Mouse (Mus musculus) stomach, embryonic 14.5 days (tissue): Measurements from ENCODE around the gene Dysf. TPM values are rescaled to one million over a fixed set of nuclear protein-coding genes. Genes with fewer than 3 reads are reported as not detected.
A peak's percentile ranks its signal among the peaks of the same experiment; 100 is the strongest.

Source experiments
- ATAC-seq: fragments of 200-750 bp; cut with Nextera tagmentation; 2 replicates; pipeline ENCODE4 v1.8.0; 2017; ENCODE audit warnings: low read depth, moderate TSS enrichment; ENCODE audit not compliant: insufficient number of reproducible peaks, insufficient read depth, low FRiP score
- H3K27ac ChIP-seq: fragments of 300-500 bp; sonication (generic); 2 replicates; pipeline ENCODE4 v1.5.1; 2014; ENCODE audit warnings: mild to moderate bottlenecking, low read length, moderate library complexity, mixed read lengths
- H3K27me3 ChIP-seq: fragments of 300-500 bp; sonication (generic); 2 replicates; pipeline ENCODE4 v1.6.1; 2014; ENCODE audit warnings: low read length, control low read depth, mixed read lengths; ENCODE audit not compliant: control insufficient read depth, insufficient read depth
- H3K36me3 ChIP-seq: fragments of 300-500 bp; sonication (generic); 2 replicates; pipeline ENCODE4 v1.6.1; 2014; ENCODE audit warnings: mild to moderate bottlenecking, control low read depth, low read length, moderate library complexity, mixed read lengths; ENCODE audit not compliant: control insufficient read depth, insufficient read depth
- H3K4me1 ChIP-seq: fragments of 300-500 bp; sonication (generic); 2 replicates; pipeline ENCODE4 v1.6.1; 2014; ENCODE audit warnings: low read length, control low read depth, mixed read lengths; ENCODE audit not compliant: control insufficient read depth, insufficient read depth
- H3K4me2 ChIP-seq: fragments of 300-500 bp; sonication (generic); replicated peaks from 2 replicates; pipeline ENCODE4 v1.6.1; 2014; ENCODE audit warnings: low read depth, low read length, control low read depth
- H3K4me3 ChIP-seq: fragments of 300-500 bp; sonication (generic); 2 replicates; pipeline ENCODE4 v1.5.1; 2014; ENCODE audit warnings: low read depth, low read length, control low read depth
- H3K9ac ChIP-seq: fragments of 300-500 bp; sonication (generic); replicated peaks from 2 replicates; pipeline ENCODE4 v1.6.1; 2014; ENCODE audit warnings: low read depth, mild to moderate bottlenecking, control low read depth, low read length, moderate library complexity, mixed read lengths
- H3K9me3 ChIP-seq: fragments of 300-500 bp; sonication (generic); 2 replicates; pipeline ENCODE4 v1.6.1; 2016; ENCODE audit warnings: low read depth, low read length, control low read depth; ENCODE audit not compliant: control insufficient read depth
- WGBS: fragments of 180-500 bp; shearing (Covaris S2); extraction: QIAGEN DNeasy Blood & Tissue Kit; methylation state at CpG from one replicate; pipeline ENCODE4 v1.1.7; 2014; 5-methylcytosine and 5-hydroxymethylcytosine counted together
- polyA plus RNA-seq: library from polyadenylated mRNA; unstranded; fragments of >200 nt; fragmentation: Nextera tagmentation; extraction: Ambion mirVana; gene quantifications from 2 replicates; pipeline ENCODE4 v1.2.1, GENCODE M21; 2014

Dysf gene
- 11.2 and 12.4 TPM in 2 replicates for polyA plus RNA-seq

DNA sequence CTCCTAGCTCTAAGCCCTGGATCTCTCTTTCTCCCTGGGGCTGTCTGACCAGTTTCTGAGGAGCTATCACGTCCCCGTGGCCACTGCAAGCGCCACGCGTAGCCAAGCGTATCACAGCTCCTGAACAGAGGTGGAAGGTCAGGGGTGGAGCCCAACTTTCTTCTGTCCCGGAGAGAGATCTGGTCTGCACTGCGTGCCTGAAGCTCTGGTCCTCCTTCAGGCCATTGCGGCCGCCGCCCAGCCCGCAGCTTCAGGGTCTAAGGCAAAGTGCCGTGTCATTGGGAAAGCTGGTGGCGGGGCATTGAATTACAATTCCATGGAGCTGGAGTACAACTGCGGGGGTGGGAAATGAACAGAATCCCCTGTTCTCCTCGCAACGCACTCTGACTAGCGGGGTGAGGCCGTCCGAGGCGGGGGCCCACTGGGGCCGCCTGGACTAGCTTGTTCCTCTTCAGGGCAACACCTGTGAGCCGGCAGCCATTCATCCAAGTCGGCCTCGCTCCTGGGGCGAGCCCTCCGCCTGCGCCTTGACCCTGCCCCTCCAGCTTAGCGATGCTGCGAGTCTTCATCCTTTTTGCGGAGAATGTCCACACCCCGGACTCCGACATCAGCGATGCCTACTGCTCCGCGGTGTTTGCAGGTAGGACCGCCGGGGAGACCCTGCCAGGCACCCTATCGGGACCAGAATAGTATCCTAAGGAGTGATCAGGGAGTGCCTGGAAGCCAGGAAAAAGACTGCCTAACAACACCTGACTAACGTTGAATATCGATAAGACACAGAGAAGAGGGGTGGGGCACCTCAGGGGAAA, at the start of gene Dysf:
TSS of gene Dysf (plus strand) at position 228 of the 809 bp plus-strand sequence.
- Histone ChIP-seq H3K27me3 (no peaks in the 10 kb centered on the region), H3K4me3 (peak within 1 kb of the TSS; percentile 32), H3K27ac (no peak within 1 kb of the TSS), H3K36me3 (no peaks in the 10 kb centered on the region), H3K9ac (no peak within 1 kb of the TSS), H3K4me1 (peaks cover 24% of the 10 kb centered on the region), H3K9me3 (no peaks in the 10 kb centered on the region), H3K4me2 (peak within 1 kb of the TSS; percentile 67)
- 1% methylated on average over 41 of the region's 41 CpGs for WGBS
- ATAC-seq = peak; percentile 43; the same call in 1 of the 2 replicates

DNA sequence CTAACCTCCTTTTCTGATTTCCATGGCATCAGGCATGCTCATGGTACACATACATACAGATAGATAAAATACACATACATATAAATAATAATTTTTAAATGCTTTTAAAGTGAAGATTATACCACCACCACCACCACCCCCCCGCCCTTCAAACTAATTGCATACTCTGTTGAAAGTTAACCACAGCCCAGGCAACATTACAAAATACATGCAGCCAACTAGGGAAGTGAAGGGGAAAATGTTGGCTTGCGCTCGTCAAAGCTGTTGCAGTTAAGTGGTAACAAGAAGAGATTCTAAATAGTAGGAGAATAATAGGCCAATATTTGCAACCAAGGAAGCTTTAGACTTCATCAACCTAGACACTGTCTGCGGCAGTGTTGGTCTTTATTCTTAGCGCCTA, 20.7 kb upstream of the Dysf start:
- no peaks in the 10 kb centered on the region for H3K9me3 ChIP-seq
- H3K27me3 ChIP-seq = no peaks in the 10 kb centered on the region
- no peak overlapping the region for H3K4me2 ChIP-seq
- H3K4me1 ChIP-seq = no peaks in the 10 kb centered on the region
- no peak overlapping the region for H3K27ac ChIP-seq
- H3K4me3 ChIP-seq = no peak overlapping the region
- no peak for ATAC-seq
- H3K9ac ChIP-seq = no peak overlapping the region
- 95% methylated on average over 5 of the region's 5 CpGs for WGBS
- H3K36me3 ChIP-seq = peaks cover 24% of the 10 kb centered on the region

DNA sequence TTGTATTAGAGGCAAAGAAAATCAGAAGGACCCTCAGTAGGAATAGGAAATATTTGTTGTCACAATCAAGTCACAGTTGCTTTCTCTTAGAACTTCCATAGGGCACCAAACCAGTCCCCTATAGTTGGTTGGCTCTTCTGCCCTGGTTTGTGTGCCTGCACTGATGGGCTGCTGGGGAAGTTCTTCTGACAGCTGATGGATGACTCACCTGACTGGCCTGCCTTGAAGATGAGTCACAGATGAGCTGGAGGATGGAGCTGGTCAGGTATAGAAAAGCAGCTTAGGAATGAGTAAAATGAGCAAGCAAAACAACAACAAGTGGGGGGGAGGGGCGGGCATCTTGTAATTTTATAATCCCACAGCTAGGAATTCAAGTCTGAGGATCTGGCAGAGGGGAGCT, 5.7 kb upstream of the Dysf start:
- 73% methylated on average over 1 of the region's 1 CpGs for WGBS
- no peak overlapping the region for H3K9ac ChIP-seq
- no peaks in the 10 kb centered on the region for H3K9me3 ChIP-seq
- H3K36me3 ChIP-seq = no peaks in the 10 kb centered on the region
- no peak overlapping the region for H3K4me2 ChIP-seq
- H3K27me3 ChIP-seq = no peaks in the 10 kb centered on the region
- H3K4me3 ChIP-seq = no peak overlapping the region
- H3K4me1 ChIP-seq = no peaks in the 10 kb centered on the region
- ATAC-seq = no peak
- H3K27ac ChIP-seq = no peak overlapping the region

DNA sequence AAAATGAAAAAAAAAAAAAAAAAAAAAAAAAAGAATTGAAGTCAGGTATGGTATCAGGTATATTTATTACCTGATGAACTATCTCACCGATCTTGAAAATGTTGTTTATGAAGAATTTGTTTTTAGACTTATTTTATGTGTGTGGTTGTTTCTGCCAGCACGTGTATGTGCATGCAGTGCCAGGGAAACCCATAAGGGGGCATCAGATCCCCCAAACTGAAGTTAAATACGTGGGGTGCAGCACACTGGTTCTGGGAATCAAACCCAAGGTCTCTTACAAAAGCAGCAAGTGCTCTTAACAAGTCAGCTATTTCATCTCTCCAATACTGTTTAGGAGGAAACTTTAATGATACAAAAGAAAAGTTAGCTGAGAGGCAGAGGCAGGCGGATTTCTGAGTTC, 4.1 kb upstream of the Dysf start:
- H3K4me3 ChIP-seq = no peak overlapping the region
- no peak overlapping the region for H3K27ac ChIP-seq
- peaks cover 6% of the 10 kb centered on the region for H3K4me1 ChIP-seq
- no peak overlapping the region for H3K9ac ChIP-seq
- ATAC-seq = no peak
- no peaks in the 10 kb centered on the region for H3K9me3 ChIP-seq
- no peaks in the 10 kb centered on the region for H3K27me3 ChIP-seq
- WGBS = 89% methylated on average over 4 of the region's 4 CpGs
- no peak overlapping the region for H3K4me2 ChIP-seq
- H3K36me3 ChIP-seq = no peaks in the 10 kb centered on the region

DNA sequence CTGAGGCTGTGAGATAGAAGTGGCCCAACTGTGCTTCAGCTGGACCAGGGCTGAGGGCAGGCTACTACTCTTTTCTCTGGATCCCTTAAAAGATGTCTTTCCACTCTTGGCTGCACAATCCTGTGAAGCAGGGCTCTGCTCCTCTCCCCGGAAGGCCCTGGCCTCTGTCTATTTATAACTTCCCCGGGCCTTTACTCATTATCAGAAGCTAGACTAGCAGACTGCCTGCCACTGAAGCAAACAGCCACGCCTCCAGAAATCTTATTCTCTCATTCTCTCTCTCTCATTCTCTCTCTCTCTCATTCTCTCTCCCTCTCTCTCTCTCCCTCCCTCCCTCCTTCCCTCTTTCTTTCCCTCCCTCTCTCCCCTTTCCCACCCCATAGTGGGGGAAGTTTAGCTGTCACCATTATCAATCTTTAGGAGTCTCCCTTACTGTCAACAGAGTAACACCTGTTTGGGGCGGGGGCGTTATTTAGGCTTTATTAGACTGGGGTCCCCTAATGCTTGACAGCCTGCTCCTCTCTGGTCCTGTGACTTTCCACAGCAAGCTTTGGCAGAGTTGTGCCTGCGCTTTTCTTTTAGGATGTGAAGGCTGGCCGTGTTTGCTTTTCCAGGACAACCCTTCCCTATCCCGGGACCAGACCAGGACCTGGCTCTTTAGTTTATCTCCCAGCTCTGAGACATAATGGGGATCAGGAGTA, 932 bp downstream of the Dysf start:
- Histone ChIP-seq H3K4me1 (peaks cover 24% of the 10 kb centered on the region), H3K9me3 (no peaks in the 10 kb centered on the region), H3K27me3 (no peaks in the 10 kb centered on the region), H3K4me3 (peak overlapping the region; percentile 32), H3K36me3 (no peaks in the 10 kb centered on the region), H3K27ac (peak overlapping the region; percentile 34), H3K4me2 (peak overlapping the region; percentile 67), H3K9ac (no peak overlapping the region)
- WGBS = 19% methylated on average over 8 of the region's 8 CpGs
- no peak for ATAC-seq

DNA sequence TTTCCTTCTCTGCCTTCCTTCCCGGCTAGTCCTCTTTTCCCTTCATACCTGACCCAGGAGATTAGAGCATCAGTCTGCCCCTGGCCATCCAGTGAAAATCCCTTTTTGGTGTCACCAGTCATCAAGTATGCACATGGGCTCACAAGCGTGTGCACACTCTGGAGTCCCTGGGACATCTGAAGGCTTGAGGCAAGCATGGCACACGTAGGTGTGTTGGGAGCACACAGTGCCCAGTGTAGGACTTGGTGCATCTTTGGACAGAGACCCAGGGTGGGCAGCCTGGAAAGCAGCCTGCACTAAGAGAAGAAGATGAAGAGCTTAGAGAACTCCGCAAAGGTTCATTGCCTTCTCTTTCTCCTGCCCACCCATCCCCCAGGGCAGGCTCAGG, 1.5 kb downstream of the Dysf start:
- H3K27ac ChIP-seq = peak overlapping the region; percentile 34
- peak overlapping the region; percentile 67; the same call in 1 of the 2 replicates for H3K4me2 ChIP-seq
- no peak overlapping the region for H3K4me3 ChIP-seq
- H3K27me3 ChIP-seq = no peaks in the 10 kb centered on the region
- H3K9ac ChIP-seq = no peak overlapping the region
- no peaks in the 10 kb centered on the region for H3K36me3 ChIP-seq
- H3K4me1 ChIP-seq = peaks cover 24% of the 10 kb centered on the region
- 23% methylated on average over 4 of the region's 4 CpGs for WGBS
- no peaks in the 10 kb centered on the region for H3K9me3 ChIP-seq
- ATAC-seq = no peak

DNA sequence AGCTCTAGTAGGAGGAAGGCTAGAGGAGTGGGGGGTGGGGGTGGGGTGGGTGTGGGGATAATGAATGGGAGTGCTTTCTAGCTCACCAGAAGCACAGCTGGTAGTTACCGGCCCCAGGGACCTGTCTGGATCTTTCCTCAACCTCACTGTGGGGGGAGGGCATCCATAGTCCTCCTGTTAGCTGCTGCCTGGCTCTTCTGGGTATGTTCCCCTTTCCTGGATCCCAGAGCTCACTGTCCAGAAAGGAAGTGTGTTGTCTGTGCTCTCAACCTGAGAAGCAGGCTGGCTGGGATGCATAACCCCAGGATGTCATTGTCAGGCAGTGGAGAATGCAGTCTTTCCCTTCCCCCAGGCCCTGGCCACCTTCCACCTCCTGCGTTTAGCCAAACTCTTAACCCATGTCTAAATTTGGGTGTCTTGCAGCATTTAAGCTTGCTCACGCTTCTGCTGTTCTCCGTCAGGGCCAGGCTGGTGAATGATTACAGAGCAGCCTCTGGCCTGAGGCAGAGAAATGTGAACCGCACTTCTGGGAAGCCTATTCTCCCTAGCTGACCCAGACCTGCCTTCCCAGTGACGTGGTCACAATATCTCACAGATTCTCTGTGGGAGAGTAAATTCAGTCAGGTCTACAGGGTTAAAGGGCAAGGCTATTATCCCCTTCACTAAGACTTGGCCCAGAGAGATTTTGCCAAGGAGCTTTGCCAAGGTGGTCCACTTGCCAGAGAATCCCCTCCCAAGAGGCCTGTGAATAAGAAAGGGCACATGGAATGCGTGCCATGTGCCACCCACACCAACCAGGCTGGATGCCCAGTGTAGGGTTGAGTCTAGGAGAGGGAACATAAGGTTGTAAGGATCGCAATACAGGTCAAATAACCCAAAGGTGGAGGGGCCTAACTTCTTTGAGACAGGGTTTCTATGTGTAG, 2.2 kb downstream of the Dysf start:
- Histone ChIP-seq H3K27me3 (no peaks in the 10 kb centered on the region), H3K9ac (no peak overlapping the region), H3K27ac (peak overlapping the region; percentile 34; the same call in 1 of the 2 replicates), H3K4me1 (peaks cover 24% of the 10 kb centered on the region), H3K9me3 (no peaks in the 10 kb centered on the region), H3K4me2 (peak overlapping the region; percentile 67), H3K4me3 (no peak overlapping the region), H3K36me3 (no peaks in the 10 kb centered on the region)
- 32% methylated on average over 8 of the region's 8 CpGs for WGBS
- ATAC-seq = peak; percentile 24
